Mouse (Mus musculus) urinary bladder, adult 2 months (tissue): Measurements from ENCODE around the gene Dync1li2. TPM values are rescaled to one million over a fixed set of nuclear protein-coding genes. Genes with fewer than 3 reads are reported as not detected.

ENCODE experiments used
- DNase-seq: peaks from one replicate; pipeline ENCODE4 v3.0.0; 2022; ENCODE audit warnings: low spot score
- polyA plus RNA-seq: library from polyadenylated mRNA; depleted of rRNA; stranded (reverse); fragments of >200 nt; gene quantifications from 2 replicates; pipeline ENCODE4 v1.2.3, GENCODE M21; 2012; rRNA removed

Dync1li2 gene
- polyA plus RNA-seq, result 79.6 and 85.8 TPM in 2 replicates

DNA sequence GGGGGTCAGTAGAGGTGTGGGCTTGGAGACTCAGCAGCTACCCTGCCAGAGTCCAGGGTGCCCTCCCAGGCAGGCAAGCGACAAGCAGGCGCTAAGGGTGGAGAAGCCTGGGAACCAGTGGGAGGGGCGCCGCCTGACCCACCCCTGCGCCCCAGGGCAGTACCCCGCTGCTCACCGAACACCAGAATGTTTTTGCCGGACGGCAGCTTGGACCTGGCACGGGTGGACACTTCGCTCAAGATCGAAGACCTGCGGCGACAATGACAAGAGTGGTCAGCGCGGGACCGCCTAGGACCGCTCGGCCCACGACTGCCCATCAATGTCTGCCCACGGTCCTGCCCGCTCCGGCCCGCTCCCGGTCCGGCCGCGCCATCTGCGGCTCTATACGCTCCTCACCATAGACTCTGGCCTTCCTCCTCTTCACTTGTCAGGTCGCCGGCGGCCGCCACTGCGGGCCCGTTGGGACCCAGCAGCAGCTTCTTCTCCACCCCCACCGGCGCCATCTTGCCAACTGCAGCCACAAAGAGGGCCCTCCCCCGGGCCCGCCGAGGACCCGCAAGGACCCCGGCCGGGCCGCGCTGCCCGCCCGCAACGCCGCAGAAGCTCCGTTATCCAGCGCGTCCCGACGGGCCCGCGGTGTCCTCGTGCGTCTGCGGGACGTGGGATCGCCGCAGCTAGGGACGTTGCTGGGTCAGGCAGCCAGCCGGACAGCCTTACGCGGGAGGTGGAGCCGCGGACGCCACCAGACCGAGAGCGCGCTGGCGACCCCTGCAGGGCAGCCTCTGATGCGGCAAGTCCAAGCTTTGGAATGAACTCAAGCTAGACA is at the start of gene Dync1li2:
Dync1li2 (minus strand) TSS at position 749 of the 826 bp plus-strand sequence.
- DNase-seq, result peak; percentile 95

DNA sequence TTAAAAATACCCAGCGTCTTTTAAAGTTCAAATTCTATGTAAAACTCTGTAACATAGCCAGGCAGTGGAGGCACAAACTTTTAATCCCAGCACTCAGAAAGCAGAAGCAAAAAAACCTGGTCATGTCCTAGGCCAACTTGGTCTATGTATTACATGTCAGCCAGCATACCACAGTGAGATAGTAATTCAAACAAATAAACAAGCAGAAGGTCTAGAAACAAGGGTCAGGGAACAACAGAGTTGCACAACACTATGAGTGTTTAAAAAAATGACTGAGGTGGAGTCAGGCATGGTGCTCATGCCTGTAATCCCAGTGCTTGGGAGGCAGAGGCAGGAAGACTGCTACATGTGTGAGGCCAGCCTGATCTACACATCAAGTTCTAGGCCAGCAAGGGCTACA is 36.2 kb upstream of the Dync1li2 start:
- DNase-seq, result no peak

DNA sequence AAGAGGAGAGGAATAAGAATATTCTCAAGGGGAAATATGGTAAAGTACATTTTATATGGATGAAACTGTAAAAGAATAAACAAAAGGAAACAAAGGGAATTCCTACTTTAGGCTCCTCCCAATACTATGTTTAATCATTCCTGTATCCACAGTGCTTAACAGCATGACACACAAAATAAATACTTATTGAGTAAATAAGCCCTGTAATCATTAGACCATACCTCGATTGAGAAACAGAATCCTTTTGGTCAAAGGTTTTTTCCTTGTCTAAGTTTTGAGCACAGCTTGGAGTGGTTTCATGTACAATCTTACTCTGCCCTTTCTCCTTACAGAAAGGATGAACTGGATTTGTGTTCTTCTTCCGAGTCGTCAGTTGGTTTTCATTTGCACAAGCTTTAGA is 29.6 kb upstream of the Dync1li2 start:
- no peak for DNase-seq

DNA sequence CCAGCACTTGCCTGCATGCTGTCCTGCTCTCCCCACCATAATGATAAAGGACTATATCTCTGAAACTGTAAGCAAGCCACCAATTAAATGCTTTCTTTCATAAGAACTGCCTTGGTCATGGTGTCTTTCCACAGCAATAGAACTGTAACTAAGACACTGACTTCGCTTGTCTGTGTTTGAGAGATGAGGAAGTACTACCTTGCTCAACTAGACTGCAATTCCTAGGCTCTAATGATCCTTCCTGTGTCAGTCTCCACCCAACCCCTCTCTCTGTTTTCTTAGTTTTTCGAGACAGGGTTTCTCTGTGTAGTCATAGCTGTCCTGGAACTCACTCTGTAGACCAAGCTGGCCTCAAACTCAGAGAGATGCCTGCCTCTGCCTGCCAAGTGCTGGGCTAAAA is 24.6 kb upstream of the Dync1li2 start:
- no peak for DNase-seq

DNA sequence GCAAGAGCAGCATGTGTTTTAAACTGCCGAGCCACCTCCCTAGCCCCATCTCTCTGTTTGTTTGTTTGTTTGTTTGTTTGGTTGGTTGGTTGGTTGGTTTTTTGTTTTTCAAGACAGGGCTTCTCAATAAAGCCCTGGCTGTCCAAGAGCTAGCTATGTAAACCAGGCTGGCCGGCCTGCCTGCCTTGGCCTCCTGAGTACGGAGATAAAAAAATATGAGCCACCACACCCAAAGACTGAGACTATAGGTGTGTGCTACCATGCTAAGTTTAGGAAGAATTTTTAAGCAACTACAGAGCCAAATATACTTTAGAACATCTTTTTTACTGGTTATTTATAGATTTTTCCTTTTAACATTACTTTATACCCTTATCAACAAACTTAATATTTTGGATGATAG is 9.3 kb upstream of the Dync1li2 start:
- no peak for DNase-seq

DNA sequence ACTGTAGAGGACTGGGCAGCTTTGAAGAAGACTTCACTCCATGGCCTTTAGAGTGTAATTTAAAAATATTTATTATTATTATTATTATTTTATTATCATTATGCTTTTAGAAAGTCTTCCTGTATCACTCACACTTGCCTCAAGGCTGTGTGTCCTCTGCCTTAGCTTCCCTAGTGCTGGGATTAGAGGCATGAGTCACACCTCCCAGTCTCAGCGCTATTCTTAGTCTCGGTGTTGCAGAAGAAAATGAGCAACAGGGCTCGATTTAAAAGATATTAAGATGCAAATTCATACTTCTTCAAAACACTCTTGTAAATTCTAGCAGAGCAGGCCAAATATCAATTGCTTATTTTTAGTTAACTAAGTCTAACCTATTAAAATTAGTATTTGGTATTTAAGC is 5.9 kb upstream of the Dync1li2 start:
- DNase-seq, result no peak

DNA sequence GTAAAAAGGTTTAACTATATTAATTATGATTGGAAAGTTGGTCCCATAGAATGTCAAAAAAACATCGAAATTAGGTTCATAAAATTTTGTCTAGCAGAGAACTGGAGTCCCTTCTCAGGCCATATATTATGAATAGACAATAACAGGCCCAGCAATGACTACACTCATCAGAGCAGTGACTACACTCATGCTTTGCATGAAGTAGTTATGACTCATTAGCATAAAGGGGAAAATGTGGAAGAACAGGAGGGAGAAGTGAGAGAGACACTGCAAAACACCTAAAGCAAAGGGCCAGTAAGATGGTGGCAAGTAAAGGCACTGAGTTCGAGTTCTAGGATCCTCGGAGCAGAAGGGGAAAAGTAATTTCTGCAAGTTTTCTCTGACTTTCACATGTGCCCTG is 3.2 kb upstream of the Dync1li2 start:
- no peak for DNase-seq

DNA sequence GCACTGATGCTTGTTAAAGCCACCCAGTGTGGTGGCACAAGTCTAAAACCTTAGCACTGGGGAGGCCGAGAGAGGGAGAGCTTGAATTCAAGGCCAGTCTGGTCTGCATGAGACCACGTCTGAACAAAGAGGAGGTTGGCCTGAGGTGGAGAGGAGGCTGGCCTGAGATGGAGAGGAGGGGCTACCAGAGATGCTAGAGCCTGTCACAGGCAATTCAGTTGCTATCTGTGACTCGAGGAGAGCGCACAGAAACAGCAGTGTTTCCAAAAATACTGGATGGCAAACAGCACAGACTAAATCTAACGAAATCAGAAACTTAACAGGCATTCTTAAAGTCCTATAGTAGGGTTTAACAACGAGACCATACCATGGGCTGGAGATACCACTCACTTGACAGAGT is 2.4 kb upstream of the Dync1li2 start:
- no peak for DNase-seq

DNA sequence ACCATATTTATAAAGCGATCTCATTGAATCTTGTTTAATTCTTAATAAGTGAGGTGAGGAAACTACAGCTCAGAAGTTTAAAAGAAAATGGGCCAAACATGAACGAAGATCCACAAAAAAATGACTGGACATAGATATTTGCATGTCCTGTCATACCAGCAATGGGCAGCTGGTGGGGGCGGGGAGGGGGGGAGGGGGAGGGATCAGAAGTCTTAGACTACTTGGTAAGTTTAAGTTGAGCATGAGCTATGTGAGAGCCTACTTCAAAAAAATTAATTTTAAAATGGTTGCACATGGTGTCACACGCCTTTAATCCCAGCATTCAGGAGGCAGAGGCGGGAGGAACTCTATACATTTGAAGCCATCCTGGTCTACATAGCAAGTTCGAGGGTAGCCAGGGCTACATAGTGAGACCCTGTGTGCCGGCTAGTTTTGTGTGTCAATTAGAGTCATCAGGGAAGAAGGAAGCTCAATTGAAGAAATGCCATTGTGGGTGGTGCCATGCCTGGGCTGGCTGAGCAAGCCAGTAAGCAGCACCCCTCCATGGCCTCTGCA is 355 bp upstream of the Dync1li2 start:
- DNase-seq, result no peak

DNA sequence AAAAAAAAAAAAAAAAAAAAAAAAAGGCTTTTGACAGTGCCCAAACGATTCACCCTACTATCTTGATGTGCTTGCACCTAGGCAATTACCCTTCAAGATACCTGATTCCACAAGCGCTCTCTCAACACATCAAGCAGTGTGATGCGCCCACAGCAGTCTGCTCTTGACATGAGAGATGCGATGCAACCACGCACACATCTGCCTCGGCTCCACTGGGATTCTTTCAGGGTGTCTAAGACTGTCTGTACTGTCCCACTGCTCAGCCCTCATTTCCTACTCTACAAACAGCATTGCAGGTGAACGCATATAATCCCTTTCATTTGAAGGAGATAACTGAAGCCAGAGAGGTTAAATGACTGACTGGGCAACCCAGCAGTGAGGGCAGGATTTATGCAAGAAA is 1.2 kb downstream of the Dync1li2 start:
- DNase-seq, result no peak

DNA sequence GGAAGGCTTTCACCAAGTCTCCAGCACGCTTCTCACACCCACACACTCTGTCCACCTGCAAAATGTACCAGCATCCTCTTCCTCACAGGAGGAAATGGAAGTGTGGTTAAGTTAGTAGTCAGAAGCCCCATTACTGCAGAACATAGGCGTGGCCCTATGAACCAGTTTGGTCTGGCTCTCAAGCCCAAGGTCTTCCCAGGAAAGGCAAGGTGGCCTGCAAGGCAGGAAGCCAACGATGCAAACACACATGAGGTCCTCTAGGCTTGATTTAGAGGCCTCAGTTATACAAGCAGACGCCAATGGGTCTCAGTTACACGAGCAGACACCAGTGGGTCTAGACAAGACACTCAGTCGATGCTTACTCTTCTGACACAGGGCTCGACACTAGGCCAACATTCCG is 3.4 kb downstream of the Dync1li2 start:
- DNase-seq, result no peak

DNA sequence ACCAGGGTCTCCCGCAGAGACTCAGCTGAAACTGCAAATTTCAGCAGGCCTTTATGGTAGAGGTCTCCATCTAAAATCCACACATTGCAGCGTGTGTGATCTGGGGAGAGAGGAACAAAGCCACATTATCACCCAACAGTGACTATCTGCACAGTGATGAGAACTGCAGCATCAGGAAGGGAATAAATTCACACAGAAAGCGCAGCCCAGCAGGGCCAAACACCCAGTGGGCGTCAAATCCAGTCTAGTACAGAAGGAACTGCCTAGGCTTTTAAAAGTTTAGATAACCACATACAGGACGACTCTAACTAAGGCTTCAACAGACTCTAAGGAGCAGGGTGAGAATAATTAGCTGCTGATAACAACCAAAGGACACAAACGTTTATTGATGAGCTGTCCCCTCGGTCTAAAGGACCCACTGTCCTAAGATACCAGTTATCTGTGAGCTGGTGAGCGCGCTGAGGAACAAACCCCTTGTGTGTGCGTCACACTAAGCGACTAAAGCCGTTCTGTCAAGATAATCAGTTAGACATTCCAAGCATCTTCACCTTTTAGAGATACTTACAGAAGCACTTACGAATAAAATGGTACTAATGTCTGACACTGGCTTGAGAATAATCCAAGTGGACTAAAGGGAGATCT is 5.2 kb downstream of the Dync1li2 start:
- DNase-seq, result no peak

DNA sequence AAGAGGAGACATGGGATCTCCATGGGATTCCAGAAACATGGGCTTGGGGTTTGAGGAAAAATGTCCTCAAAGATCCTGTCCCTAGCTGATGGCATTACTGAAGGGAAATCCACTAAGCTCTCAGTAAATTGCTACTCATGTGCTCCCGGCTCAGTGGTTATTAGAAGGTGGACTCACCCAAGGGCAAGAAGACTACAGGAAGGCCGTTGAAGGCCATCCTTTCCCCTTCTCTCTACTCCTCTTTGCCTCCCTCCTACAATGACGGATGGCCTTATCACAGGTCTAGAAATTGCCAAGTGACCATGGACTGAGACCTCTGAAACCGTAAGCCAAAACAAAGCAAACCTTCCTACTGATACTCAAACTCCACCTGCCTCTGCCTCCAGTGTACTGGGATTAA is 6.3 kb downstream of the Dync1li2 start:
- DNase-seq, result no peak

DNA sequence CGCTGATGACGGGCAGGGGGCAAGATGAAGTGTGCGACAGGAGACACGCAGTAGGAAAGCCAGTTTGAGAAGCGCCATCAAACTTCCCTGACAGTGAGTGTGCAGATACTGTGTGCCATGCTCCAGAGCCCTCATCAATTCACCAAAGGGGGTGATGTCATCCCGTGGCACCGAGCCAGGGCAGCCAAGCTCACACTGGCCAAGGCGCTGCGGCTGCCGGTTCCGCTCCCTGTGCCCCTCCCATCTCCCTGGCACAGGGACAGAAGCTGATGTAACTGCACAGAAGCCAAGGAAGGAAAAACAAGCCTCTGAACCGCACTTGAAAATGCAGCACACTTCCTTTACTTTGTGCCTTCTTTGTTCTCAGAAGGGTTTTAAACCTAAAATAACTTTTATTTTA is 6.8 kb downstream of the Dync1li2 start:
- peak; percentile 93 for DNase-seq

DNA sequence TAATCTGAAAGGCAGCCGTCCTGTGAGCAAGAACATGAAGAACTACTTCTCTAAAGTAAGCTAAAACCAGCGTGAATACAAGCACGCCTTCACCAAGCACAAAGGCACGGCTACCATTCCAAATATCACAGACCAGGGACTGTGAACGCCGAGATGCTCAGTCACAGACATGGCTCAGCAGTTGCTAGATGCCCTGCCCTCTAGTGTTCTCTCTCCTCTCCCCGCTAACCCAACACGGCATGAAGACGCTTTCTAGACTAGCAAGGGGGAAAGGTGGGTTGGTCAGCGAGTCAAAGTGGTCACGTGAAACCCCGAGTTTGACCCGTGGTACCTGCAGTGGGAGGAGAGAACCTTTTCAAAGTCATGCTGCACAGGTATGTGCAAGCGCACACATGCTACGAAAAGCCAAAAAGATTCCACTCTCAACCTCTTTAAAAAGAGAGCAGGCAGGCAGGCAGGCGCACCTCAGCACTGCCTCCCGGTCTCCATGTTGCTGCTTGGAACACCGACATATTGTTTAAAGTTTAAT is 8.0 kb downstream of the Dync1li2 start:
- DNase-seq, result no peak

DNA sequence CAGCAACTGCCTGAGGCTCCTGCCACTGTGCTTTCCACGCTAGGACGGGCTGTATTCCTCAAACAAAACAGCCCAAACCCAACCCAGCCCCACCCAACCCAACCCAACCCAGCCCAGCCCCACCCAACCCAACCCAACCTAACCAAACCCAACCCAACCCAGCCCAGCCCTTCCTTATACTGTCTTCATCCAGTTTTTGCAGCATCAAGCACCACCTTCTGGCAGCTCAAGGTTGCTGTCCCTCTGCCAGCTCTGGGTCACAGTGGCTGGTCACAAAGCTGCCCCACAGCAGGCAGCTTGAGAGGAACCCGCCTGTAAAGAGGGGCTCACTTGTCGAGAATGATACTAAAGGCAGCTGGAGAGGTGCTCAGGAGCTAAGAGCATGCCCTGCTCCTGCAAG is 8.6 kb downstream of the Dync1li2 start:
- DNase-seq, result no peak

DNA sequence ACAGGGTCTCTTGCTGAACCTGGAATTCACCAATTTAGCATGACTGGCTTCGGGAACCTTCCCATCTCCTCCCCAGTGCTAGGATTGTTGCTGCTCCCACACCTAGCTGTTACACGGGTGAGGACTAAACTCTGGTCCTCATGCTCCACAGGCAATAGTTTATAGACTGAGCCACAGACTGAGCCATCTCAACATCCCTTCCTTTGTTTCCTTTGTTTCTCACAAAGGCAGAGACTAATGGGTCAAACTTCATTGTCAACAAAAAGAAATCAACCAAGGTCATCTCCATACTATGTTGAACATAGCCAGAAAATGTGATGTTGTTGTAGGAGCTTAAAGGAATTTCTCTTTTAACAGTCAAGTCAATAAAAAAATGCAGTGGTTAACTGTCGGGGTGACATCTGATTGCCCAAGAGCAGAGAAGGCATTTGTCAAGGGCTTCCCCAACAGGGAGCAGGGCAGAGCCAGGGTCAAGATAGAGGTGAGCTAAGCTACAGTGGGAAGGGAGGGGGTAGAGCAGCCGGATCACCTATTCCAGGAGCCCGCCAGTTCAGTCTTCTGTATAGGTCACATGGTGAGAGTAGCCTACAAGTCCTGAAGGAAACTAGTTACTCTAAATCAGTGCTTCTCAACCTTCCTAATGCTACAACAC is 9.5 kb downstream of the Dync1li2 start:
- no peak for DNase-seq

DNA sequence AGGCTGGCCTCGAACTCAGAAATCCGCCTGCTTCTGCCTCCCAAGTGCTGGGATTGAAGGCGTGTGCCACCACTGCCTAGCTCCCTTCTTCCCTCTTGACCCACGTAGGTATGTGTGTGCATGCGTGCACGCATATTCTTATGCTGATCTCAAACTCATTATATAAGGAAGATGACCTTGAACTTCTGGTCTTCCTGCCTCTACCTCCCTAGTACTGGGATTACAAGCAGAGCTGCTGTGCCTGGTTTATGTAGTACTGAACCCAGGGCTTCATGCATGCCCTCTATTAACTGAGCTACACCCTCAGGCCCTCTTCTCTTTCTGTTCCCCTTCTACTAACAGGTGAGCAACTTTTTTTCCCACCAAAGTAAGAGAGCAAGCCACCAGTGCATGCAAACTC is 10.2 kb downstream of the Dync1li2 start:
- no peak for DNase-seq

DNA sequence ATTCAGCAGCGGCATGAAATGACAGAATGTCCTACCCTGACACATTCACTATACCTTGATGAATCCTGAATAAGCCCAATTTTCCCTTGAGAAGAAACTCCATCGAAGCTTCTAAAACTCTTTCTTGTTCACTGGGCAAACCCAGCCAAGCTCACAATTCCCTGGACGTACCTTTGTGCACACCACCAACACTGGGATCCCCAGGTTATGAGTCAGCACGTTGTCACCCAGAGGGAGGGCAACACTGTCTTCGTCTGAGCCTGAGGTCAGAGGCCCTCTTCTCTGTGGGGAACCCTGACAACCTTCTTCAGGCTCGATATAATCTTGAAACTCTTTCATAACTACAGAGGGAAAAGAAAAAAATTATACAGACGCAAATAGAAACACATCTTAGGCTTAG is 12.6 kb downstream of the Dync1li2 start:
- DNase-seq, result no peak

DNA sequence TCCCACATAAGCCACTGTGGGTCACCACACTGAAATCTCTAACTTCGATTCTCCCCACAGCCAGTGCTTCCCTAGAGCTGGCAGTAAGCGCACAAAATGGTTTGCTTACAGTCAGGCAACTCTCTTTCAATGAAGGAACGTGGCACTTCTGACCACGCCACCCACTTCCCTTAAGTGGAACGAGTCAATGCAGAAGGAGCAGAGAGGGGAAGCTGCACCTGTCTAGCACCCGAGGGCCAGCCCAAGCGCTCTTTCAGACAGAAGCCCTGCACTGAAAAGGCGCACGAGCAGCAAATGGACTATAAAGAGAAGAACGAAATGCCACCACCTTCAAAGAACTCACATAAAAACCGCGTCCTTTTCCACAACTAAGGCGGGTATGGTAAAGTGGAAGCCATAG is 15.1 kb downstream of the Dync1li2 start:
- no peak for DNase-seq

DNA sequence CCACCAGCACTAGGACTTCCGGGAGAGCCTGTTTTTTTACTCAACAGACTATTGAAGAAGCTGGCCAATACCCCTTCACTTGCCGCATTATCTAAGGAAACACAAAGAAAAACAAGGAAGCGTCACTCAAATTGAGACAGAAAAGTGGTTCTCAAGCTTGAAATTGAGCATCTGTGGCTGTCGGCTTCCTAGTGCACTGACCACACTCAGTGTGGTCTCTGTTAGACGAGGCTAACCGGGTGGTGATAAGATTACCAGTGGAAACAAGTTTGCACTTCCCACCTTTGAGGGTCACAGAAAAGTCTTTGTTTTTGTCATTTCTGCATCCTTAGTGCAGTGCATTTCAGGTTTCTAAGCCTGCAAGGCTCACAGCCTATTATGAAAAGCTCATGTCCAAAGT is 20.5 kb downstream of the Dync1li2 start:
- no peak for DNase-seq

DNA sequence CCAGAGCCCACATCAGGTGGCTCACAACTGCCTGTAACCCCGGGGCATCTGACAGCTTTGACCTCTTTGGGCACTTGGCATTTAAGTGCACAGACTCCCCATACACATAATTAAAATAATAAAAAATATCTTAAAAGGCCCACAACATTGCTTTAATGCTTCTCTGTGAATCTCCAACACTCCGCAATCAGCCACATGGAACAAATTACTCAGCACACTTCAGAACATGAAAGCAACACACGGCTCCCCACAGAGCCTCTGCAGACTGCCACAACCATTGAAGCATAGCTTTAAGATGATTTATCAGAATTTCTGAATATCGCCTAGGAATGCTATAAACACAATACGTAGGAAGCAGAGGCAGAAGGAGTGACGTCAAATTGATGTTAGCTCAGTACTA is 26.8 kb downstream of the Dync1li2 start:
- no peak for DNase-seq

DNA sequence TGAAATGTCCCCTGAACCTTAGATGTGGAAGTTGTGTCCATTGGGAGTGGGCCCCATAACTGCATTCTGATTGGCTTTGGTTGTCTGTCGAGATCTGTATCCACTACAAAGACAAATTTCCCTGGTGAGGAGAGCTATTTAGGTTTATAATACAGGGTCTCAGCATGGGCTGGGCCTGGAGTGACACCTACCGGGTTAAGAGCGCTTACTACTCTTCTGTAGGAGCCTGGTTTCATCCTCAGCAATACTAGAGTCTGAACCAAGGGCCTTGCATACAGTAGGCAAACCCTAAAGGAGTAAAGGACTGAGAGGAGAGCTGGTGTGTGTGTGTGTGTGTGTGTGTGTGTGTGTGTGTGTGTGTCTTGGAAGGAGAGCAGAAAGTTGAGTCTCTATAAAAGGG is 28.6 kb downstream of the Dync1li2 start:
- no peak for DNase-seq
